Mouse (Mus musculus) megakaryocyte, embryonic 14.5 days (primary cell): Measurements from ENCODE around the gene Syt1.

ENCODE experiments used
- FLI1 ChIP-seq: IDR thresholded peaks from 2 replicates; pipeline ENCODE4 v1.6.1; 2012; ENCODE audit warnings: low read length, inconsistent platforms, mixed read lengths
- GATA1 ChIP-seq: IDR thresholded peaks from 3 replicates; pipeline ENCODE4 v1.6.1; 2012; ENCODE audit warnings: mixed read lengths, low read length, inconsistent platforms, borderline replicate concordance

DNA sequence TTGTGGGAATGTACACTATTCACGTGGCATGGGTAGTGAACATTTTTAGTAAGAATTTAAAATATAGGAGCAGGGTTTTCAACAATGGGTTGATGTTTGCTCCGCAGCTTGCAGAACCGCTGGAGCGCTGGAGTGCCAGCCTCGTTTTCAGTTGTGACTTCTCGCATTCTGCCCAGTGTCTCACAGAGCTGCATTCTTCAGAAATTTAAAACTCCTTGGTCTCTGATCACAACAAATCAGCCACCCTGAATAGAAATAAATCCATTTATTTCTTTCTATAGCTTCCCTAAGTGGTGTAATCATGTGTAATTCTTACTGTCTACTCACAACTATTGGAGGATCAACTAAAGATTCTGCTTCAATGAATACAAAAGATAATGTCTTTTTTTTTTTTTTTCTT lies 458.2 kb downstream of the Syt1 start:
- TF ChIP-seq GATA1 (no peak), FLI1 (no peak)
